Comparison of ENCODE assay signal across 15 mouse cellular contexts in genomic region chr6:123208077-123208439, GRCm38 (mm10). TPM values are rescaled to one million over a fixed set of nuclear protein-coding genes. Genes with fewer than 3 reads are reported as not detected.
"Had no signal": no experiment of that assay in that cellular context is flagged by ENCODE, and none has a peak within 500 bp of the region (broad histone marks: within the 10 kb centered on the region; RNA-seq: fewer than 3 reads in every experiment).

No protein-coding gene starts in this region.

RNA-seq across cellular contexts. Expression of gene Clec4n, which starts 21.6 kb away (rescaled TPM):
- total RNA-seq: megakaryocyte-erythroid progenitor cell, adult 5-6 weeks had no signal
- polyA plus RNA-seq: midbrain, embryonic 10.5 days; myocyte; neural tube, embryonic 11.5 days had no signal

RNA-seq across cellular contexts. Expression of gene Clec4b2, which starts 35.4 kb away (rescaled TPM):
- total RNA-seq: megakaryocyte-erythroid progenitor cell, adult 5-6 weeks had no signal
- polyA plus RNA-seq: liver, embryonic 11.5 days; lung, adult 2 months; lung, embryonic 15.5 days; lung, postnatal 0 days; midbrain, embryonic 10.5 days; midbrain, embryonic 12.5 days; midbrain, embryonic 14.5 days; midbrain, embryonic 16.5 days; myocyte; neural tube, embryonic 11.5 days; neural tube, embryonic 13.5 days; neural tube, embryonic 15.5 days; small intestine, adult 2 months; stomach, embryonic 14.5 days had no signal

RNA-seq across cellular contexts. Expression of gene Clec4d, which starts 53.9 kb away (rescaled TPM):
- polyA plus RNA-seq: midbrain, embryonic 10.5 days; midbrain, embryonic 12.5 days; midbrain, embryonic 14.5 days; midbrain, embryonic 16.5 days; myocyte; neural tube, embryonic 11.5 days; neural tube, embryonic 13.5 days; neural tube, embryonic 15.5 days; small intestine, adult 2 months; stomach, embryonic 14.5 days had no signal
